Mouse (Mus musculus): Measurements from ENCODE around the gene Tbata.

The Tbata gene

DNA sequence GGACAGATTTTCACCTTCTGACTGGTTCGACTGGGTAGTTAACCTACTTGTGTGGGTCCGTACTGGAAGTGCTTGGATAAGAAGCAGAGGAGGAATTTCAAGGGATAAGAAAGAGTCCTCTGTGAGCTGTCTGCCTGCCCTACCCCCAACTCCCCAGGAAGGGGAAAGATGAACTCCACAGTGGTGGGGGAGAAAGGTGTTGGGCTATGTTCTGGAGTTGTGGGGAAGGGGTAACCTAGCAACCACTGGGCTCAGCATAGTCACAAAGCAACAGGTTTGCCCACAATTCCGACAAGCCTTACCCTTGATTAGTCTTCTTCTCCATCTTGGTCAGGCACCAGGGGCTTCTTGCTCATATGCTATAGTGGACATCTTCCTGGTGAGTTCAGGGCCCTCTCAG, at the start of gene Tbata:
Tbata (plus strand) TSS at position 301 of the 400 bp plus-strand sequence.
- no peak for DNase-seq (ENCODE audit: low spot score in 2 of 2)

DNA sequence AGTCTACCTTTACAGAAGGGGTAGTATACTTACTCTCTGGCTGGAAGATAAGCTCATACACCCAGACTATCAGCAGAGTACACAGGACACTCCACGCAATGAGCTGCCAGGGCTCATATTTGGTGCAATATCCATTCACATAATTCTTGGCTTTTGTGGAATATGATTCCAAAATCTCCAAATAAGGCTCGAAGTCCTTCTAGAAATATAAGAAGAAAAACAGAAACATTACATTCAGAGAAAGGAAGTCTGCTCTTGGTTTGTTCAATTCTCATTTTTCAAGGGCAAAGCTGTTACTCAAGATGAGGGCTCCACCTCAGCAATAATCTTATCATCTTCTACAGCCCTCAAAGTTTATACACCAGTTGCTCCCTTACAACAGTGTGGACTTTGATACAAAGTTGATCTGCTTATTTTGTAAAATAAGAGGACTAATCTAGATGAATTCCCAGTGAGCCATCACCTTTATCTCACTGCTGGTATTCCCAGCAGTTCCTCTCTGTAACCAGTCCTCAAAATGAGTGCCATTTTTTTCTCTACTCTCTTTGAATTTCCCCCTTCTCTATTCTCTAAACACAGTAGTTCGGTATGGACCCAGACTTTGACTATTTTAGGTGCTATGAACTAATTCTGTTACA, 48.4 kb upstream of the Tbata start:
- no peak for DNase-seq (ENCODE audit: low spot score in 2 of 2)

DNA sequence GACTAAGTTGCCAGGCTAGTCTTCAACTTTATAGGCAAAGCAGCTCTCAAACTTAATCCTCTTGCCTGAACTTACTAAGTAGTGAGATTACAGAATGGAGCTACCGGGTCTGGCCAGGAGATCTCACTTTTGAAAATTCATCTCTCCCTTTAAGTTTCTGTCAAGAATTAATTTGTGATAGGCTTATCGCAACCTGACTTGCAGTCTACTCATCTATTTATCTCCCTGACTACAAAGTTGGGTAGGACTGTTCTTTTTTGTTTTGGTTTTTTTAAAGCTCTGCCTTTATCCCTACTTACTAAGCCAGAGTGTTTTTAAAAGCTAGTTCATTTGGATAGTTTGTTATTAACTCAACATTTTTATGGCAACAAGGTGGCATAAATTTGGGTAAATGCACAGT, 47.3 kb upstream of the Tbata start:
- no peak for DNase-seq (ENCODE audit: low spot score in 2 of 2)

DNA sequence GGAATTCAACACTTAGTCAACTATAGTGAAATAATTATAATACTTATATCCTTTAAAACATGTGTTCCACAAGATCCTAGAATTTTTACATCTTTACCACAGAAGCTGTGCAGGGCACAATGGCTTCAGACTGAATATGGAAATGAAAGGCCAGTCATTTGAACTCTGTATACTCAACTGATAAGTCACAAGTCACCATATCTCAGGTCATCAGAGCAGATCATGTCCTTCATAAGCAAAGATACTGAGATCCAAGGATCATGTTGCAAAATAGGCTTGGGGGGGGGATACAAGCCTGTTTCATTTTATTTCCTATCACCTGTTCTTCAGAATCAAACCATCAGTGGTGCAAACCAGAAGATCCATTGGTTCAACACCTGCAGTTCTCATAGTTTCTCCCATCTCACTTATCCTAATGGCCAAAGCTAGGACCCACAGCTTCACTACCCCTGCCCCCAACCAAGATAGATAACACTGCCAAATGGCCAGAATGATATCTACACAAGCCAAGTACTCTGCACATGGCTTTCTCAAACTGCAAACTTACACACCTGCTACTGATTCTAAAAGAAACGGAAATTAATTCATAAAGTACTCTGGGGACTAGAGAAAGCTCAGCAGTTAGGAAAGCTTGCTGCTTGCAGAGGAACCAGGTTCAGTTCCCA, 42.9 kb upstream of the Tbata start:
- DNase-seq (ENCODE audit: low spot score in 2 of 2): no peak

DNA sequence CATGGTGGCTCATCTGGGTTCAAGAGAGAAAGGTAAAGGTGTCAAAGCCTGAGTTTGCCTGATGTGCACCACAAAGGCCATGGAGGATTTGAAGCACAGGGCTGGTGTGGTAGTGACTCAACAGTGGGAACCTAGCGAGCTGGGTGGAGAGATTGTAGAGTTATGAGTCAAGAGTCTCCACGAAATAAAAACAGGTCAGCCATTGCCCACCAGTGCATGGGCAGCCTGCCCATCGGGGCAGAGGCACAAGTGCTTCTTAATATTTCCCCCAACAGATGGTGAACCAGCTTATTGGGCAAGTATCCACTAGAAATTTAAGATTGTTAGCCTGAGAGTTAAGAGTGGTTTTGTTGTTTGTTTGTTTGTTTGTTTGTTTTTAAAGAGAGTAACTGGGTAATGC, 40.8 kb upstream of the Tbata start:
- DNase-seq (ENCODE audit: low spot score in 2 of 2): no peak

DNA sequence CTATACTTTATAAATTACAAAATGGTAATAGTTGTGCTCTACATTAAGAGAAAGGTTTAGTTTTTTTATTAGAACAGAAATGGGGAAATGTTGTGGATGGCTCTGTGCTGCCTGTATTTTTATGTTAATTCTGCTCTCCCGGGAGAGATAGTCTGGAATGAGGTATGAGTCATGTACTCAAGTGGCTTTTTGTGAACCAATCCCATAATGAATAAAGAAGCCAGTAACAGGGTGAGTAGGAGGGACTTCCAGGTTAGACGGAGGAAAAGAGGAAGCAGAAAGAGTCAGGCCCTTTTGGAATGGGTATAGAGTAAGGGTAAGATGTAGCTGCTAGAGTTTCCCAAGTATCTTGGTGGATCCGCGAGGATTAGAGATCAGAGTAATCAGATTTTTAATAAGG, 37.7 kb upstream of the Tbata start:
- DNase-seq (ENCODE audit: low spot score in 2 of 2): no peak

DNA sequence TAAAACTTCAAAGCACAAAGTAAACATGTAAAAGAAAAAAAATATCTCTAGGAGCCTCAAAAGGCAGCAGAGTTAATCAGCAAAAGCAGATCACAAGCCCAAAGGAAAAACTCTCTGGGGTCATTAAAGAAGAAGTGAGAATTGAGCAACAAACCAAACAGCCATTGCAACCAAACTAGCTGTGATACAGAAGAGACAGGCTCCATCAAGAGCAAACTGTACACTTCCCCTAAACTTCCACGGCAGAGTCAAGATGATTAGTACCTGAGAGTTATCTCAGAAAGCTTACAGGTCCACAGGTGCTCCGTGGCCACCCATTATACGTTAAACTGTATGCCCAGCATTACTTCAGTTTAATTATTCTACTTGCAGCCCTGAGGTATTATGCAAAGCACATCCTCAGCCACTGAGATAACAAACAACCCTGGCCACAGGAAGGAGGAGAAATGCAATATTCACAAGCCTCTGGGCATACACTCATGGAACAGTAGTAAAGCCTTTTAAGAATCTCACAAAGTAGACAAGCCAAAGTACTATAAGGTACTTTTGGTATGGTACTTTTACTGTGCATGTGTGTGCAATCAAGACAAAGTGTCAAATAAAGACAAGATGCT, 36.4 kb upstream of the Tbata start:
- DNase-seq (ENCODE audit: low spot score in 2 of 2): no peak

DNA sequence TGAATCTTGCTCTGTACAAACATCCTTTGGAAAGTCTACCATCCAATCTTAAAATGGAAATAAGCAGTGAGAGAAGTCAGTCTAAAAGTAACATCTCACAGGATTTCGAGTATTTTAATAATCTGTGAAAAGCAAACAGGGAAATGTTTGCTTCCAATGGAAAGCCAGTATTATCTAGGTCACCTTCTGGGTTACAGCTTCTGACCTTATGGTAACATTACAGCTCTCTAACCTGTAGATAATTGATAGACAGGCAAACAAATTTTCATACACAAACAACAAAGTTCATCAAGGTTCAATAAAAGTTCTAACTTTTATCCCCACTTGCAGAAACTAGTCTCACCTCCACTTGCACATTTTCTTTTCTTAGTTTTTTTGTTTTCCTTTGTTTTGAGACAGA, 34.2 kb upstream of the Tbata start:
- DNase-seq (ENCODE audit: low spot score in 2 of 2): no peak

DNA sequence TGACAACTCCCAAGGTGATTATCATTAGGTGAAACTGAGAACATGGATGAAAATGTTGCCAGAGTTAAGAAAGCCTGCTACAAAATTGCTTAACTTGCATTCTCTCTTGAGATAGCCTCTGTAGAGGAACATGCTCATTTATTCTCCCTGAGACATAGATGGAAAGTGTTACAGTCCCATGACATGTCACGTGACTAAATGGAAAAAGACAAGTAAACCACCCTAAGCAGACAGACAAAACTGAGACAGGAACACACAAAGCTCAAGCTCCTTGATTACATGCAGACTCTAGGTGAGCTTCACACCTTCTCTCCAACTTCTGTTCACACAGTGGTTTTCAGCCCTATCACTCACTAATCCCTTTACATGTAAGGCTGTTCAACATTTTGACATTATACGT, 28.4 kb upstream of the Tbata start:
- DNase-seq (ENCODE audit: low spot score in 2 of 2): no peak

DNA sequence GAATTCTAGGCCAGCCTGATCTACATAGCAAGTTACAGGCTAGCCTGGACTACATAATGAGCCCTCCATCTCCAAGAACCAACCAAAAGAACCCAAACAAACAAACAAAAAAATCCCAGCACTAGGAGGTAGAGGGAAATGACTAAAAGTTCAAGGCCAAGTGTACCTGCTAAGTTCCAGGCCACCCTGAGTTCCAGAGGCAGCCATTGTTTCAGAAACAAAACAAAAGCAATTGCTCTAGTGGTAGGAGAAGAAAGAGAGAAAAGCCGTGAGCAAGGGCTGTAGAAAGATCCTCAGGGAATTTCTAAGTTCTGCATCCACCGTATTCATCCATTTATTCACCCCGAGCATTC, 26.0 kb upstream of the Tbata start:
- no peak for DNase-seq (ENCODE audit: low spot score in 2 of 2)

DNA sequence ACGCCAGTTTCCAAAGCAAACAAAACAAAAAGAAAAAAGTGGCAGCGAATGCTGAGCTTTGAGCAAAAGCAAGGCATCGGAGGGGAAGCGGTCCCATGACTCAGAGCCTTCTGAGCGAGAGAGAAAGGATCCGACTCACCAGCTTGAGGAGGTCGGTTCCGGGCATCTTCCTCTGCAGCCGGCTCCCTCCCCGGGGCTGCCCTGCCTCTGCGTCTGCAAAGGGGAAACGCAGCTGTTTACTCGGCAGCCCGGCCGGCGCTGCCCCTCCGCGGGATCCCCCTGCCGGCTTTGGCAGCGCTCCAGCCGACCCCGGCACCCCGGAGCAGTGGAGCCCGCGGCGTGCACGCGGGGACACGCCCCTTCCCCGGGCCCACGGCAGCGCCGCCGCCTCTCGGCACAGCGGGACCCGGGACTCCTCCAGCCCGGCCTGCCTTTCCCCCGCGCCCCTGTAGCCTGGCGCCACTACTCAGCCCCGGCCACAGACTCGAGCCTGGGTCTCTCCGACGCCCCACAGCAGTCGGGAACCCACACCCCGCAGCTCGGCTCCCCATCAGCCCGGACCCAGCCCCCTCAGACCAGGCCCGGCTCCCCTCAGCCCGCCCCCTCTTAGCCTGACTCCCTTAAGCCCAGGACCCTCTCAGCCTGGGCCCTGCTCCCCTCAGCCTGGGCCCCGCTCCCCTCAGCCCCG, 25.5 kb upstream of the Tbata start:
- DNase-seq (ENCODE audit: low spot score in 2 of 2): peak; percentile 52 to 76

DNA sequence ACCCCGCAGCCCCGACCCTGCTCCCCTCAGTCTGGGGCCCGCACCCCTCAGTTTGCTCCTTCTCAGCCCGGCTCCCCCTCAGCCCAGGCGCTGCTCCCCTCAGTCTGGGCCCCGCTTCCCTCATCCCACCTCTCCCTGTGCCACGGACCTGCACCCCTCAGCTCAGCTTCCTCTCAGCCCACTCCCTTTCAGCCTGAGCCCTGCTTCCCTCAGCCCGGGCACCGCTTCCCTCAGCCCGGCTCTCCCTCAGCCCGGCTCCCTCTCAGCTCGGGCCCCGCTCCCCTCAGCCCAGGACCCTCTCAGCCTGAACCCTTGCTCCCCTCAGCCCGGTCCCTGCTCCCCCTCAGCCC, 25.0 kb upstream of the Tbata start:
- DNase-seq (ENCODE audit: low spot score in 2 of 2): peak in 1 of 2 experiments; percentile 17

DNA sequence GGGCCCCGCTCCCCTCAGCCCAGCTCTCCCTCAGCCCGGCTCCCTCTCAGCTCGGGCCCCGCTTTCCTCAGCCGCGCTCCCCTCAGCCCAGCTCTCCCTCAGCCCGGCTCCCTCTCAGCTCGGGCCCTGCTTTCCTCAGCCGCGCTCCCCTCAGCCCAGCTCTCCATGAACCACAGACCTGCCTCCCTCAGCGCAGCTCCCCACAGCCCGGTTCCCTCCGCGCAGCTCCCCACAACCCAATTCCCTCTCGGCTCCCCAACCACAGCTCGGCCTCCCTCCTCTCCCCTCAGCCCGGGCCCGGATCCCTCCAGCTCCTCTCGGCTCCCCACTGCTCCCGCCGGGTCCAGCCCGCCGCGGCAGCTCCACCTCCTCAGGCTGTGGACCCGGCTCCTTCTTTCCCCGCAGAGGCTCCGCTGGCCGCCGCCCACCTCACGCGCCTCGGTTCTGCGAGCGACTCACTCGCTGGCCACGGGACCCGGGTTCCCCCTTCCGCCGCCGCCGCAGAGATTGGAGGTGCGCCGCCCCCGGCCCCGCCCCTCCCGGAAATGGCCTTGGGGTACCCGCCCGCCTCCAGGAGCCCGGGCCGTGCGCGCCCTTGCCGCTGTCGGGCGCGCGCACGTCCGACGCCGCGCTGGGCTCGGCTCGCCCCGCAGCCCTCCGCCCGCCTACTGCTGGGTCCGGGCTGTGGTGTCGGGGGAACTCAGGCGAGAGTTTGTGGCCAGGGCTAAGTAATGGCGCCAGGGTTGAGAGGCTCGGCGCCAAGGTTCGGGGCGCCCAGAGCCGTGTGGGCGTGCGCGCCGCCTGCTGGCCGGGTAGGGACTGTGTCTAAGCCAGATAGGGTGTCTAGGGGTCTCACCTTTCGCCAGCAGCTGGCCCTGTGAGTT, 24.4 kb upstream of the Tbata start, which contains the start of gene Sgpl1:
Sgpl1 (minus strand) TSS at position 547 of the 884 bp plus-strand sequence.
- DNase-seq (ENCODE audit: low spot score in 2 of 2): peak; percentile 83 to 89

DNA sequence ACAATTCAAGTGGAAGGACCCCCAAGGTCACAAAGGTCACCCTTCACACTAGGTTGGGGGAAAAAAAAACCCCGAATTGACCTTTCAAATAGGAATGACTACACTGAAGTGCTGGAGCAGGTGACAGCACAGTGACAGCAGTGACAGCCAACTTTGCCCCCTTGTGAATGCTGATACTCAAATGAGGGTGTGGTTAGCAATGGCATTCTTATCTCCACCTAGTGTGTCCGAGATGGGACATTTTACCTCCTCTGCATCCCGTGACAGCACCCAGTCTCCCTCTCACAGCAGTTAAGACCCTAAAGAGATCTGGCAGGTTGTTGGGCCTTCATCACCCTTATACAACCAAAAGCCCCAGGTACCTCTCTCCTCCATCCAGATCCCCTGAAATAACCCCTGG, 22.3 kb upstream of the Tbata start:
- DNase-seq (ENCODE audit: low spot score in 2 of 2): no peak

DNA sequence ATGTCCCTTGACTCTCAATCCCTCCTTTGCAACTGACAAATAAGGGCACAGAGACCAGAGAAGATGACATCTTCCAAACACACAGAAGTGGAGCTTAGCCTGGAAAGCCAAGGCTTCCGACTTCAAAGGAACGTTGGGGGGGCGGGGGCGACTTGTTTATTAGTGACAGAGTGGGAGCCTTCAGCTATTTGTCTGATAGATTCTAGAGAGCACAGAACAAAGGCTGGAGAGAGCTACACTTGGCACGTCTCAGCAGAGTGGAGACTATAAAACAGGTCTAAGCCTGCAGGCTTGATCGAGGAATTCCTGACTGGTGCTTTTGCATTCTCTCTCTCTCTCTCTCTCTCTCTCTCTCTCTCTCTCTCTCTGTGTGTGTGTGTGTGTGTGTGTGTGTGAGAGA, 21.1 kb upstream of the Tbata start:
- no peak for DNase-seq (ENCODE audit: low spot score in 2 of 2)

DNA sequence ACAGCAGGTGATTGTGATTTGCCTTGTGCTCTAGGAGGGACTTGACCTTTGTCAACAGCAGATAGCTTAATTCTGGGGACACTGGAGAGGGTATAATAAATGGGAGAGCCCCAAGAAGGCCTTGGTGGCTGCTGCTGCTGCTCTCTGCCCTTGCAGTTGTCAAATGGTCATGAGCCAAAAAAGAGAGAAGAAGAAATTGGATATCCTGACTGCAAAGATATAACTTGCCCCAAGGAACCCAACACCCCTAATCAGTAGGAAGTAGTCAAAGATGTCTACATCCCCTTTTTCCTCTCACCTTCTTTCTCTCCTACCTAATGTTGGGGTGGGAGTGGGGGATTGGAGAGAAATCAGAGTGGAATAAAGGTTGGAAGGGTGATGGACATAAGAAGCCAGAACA, 19.6 kb upstream of the Tbata start:
- no peak for DNase-seq (ENCODE audit: low spot score in 2 of 2)

DNA sequence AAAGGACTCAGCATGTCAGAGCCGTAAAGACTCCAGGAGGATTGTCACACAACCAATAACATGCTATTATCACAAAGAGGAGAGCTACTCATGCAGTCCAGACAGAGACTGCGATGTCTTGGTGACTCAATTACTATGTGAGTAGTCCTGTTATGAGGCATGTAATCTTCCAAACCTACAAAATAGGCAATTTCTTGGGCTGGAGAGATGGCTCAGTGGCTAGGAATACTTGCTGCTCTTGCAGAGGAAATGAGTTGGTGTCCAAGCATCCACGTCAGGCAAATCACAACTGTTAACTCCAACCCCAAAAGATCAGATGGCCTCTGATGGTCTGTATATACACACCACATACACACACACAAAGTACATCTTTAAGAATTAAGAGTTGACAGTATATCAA, 16.1 kb upstream of the Tbata start:
- no peak for DNase-seq (ENCODE audit: low spot score in 2 of 2)

DNA sequence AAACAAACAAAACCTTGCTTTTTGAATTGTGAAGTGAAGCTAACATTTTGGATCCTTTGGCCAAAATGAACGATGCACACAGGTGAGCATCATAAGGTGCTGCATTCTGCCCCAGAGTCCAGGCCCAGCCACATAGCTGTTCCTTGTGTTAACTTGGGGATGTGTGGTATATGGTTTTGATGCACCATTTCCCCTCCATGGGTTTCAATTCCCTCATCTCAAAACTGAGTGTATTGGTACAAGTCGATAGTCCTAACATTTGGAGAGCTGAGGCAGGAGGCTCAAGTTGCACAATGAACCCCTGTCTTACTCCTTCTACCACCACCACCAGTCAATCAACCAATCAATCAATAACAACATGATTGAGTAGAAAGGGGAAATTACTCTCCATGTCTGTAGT, 15.3 kb upstream of the Tbata start:
- no peak for DNase-seq (ENCODE audit: low spot score in 2 of 2)

DNA sequence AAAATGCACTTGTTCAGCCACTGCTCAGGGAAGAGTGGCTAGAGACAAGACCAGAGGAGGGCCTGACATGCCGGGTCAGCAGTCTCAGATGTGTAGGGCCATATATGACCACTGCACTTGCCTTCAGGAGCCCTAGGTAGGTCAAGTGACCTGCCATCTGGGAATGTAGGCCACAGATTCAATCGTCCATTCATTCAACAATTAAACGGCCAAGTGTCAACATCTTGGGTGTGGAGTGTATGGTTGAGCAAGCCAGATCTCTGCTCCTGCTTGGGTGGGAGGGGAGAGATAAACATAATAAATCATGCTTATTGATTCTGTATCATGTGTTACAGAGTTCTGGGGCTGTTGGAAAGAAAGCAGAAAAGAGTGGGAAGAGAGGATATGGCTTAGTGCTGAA, 13.2 kb upstream of the Tbata start:
- no peak for DNase-seq (ENCODE audit: low spot score in 2 of 2)

DNA sequence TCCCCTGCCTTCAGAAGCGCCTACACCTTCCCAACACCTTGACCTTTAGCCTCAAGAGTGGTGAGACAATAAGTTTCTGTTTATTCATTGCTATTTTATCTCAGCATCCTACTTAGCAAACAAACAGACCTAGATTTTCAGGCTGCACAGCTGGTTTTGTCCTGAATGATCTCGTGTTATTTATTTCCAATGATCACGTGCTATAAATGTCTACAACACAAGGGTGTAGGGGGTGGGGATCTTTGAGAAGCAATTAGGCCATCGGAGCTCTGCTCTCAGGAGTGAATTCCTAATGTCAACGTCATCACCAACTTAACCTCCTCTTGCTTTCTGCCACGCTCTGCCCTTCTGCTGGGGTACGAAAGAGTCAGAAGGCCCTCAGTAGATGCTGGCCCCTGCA, 11.7 kb upstream of the Tbata start:
- no peak for DNase-seq (ENCODE audit: low spot score in 2 of 2)

DNA sequence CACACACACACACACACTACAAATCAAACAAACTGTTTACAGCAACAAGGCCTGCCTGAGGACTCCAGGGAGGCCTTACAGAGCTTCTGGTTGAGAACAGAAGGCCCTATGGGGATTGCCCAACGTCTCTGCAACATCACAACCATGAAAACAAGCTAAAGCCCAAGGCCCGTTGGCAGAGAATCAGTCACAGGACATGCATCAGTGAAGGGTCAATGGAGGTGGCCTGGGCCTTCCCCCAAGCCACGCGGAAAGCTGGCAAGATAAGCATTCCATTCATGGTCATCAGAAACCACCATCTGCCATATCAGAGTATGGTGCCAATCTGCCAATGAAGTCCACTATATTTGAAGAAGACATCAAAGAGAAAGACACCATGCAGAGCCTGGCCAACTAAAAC, 11.1 kb upstream of the Tbata start:
- no peak for DNase-seq (ENCODE audit: low spot score in 2 of 2)

DNA sequence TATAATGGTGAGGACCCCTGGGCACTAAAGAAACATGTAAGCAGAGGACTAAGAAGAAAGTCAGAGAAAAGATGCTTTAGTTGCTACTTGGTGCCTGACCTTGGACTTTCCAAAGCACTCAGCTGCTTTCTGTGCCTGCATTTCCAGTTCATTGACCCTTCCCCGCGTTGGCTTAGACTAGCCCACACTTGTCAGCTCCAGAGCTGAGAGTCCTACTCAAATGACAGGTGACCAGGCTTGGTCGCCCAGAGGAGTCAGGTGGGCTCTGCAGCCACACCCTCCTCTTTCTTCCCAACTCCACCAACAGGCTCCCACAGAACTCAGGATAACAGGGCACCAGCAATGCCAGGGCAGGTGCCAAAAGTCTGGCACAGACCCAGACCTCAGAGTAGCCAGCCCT, 9.4 kb upstream of the Tbata start:
- no peak for DNase-seq (ENCODE audit: low spot score in 2 of 2)
